Mouse (Mus musculus) lung, postnatal 10 days (tissue): ENCODE results near the gene Pax4.

Source experiments
- DNase-seq: peaks from one replicate; pipeline ENCODE4 v3.0.0; 2021

Pax4 gene

GRCm38 (mm10) chr6:28396051-28396852 lies 52.9 kb downstream of the Pax4 start:
- DNase-seq: no peak
